Mouse (Mus musculus) CH12.LX (cell line): ENCODE measurements at regions not wholly inside any gene's neighbourhood (a gene's known extent, or its start where the extent isn't known, plus 50 kb on each side); places are given as distances from the start of the nearest gene placed in this dataset.
"Not testable (repeated sequence)": the region's sequence is repeated elsewhere in the genome, so short reads cannot be mapped to it uniquely, and the experiment has no call there.

Experiments used
- DNase-seq: peaks from one replicate; pipeline ENCODE4 v3.0.0-alpha.2; 2013; ENCODE audit errors: extremely low read depth
- H3K27ac ChIP-seq: 2 replicates; pipeline ENCODE4 v1.5.1; 2012; ENCODE audit warnings: low read depth, mild to moderate bottlenecking, control low read depth, moderate library complexity; ENCODE audit not compliant: insufficient read depth
- H3K27me3 ChIP-seq: replicated peaks from 2 replicates; pipeline ENCODE3; 2012; ENCODE audit warnings: inconsistent platforms
- H3K36me3 ChIP-seq, 2 experiments: replicated peaks in 1 of 2; 2 replicates each; pipeline versions ENCODE3 to v1.6.1; 2012; ENCODE audit warnings: inconsistent platforms in 1 of 2, low read length in 1 of 2, mild to moderate bottlenecking in 1 of 2, mixed read lengths in 1 of 2, moderate library complexity in 1 of 2; ENCODE audit not compliant: control insufficient read depth in 1 of 2, insufficient read depth in 1 of 2
- H3K4me1 ChIP-seq, 2 experiments: 2 replicates each; pipeline ENCODE4 v1.6.1; 2012; ENCODE audit warnings: inconsistent platforms in 1 of 2, moderate library complexity in 1 of 2; ENCODE audit not compliant: insufficient read depth in 2 of 2, control insufficient read depth in 1 of 2
- H3K4me2 ChIP-seq: 2 replicates; pipeline ENCODE4 v1.6.1; 2012; ENCODE audit warnings: low read depth, mild to moderate bottlenecking, control low read depth; ENCODE audit not compliant: poor library complexity, insufficient read depth, severe bottlenecking
- H3K4me3 ChIP-seq, 3 experiments: fragments of 150-350 bp in 1 of 3; sonication (generic) in 1 of 3; replicated peaks in 1 of 3; 2 replicates each; pipeline versions ENCODE3 to v1.5.1; 2011 to 2012; ENCODE audit warnings: low read depth in 2 of 3, low read length in 2 of 3, mild to moderate bottlenecking in 2 of 3, moderate library complexity in 2 of 3, control low read depth in 1 of 3, improper control_type of control experiment in 1 of 3, inconsistent platforms in 1 of 3, mixed read lengths in 1 of 3; ENCODE audit not compliant: poor library complexity in 1 of 3
- H3K79me2 ChIP-seq: replicated peaks from 2 replicates; pipeline ENCODE4 v1.6.1; 2012; ENCODE audit warnings: mild to moderate bottlenecking, moderate library complexity; ENCODE audit not compliant: control insufficient read depth, poor library complexity, insufficient read depth, severe bottlenecking; ENCODE audit errors: extremely low read depth
- H3K9ac ChIP-seq: 2 replicates; pipeline ENCODE4 v1.6.1; 2012; ENCODE audit warnings: low read depth, mild to moderate bottlenecking, control low read depth, moderate library complexity; ENCODE audit not compliant: insufficient read depth
- H3K9me3 ChIP-seq: replicated peaks from 2 replicates; pipeline ENCODE3; 2012; ENCODE audit warnings: low read length, inconsistent platforms, mixed read lengths
- CHD1 ChIP-seq: IDR thresholded peaks from 2 replicates; pipeline ENCODE4 v1.6.1; 2012; ENCODE audit warnings: low read depth, low read length, improper control_type of control experiment, inconsistent platforms
- CHD2 ChIP-seq: IDR thresholded peaks from 2 replicates; pipeline ENCODE4 v1.6.1; 2011; ENCODE audit warnings: low read length, improper control_type of control experiment
- E2F4 ChIP-seq: IDR thresholded peaks from 2 replicates; pipeline ENCODE4 v1.6.1; 2011; ENCODE audit warnings: low read depth, low read length, improper control_type of control experiment; ENCODE audit not compliant: insufficient replicate concordance
- HCFC1 ChIP-seq: IDR thresholded peaks from 2 replicates; pipeline ENCODE4 v1.6.1; 2012; ENCODE audit warnings: low read depth, mild to moderate bottlenecking, inconsistent platforms, low read length, improper control_type of control experiment
- JUN ChIP-seq: IDR thresholded peaks from 2 replicates; pipeline ENCODE4 v1.6.1; 2011; ENCODE audit warnings: low read depth, mild to moderate bottlenecking, low read length, improper control_type of control experiment, moderate library complexity; ENCODE audit not compliant: insufficient read depth
- MAZ ChIP-seq: IDR thresholded peaks from 2 replicates; pipeline ENCODE4 v1.6.1; 2012; ENCODE audit warnings: low read depth, mild to moderate bottlenecking, inconsistent platforms, low read length, improper control_type of control experiment, moderate library complexity
- MEF2A ChIP-seq: IDR thresholded peaks from 2 replicates; pipeline ENCODE4 v1.6.1; 2014; ENCODE audit warnings: low read depth, mild to moderate bottlenecking, inconsistent platforms, low read length, improper control_type of control experiment, borderline replicate concordance
- MXI1 ChIP-seq: IDR thresholded peaks from 2 replicates; pipeline ENCODE4 v1.6.1; 2011; ENCODE audit warnings: mild to moderate bottlenecking, low read depth, low read length, improper control_type of control experiment
- NRF1 ChIP-seq: IDR thresholded peaks from 2 replicates; pipeline ENCODE4 v1.6.1; 2014; ENCODE audit warnings: low read depth, mild to moderate bottlenecking, inconsistent platforms, low read length, improper control_type of control experiment, moderate library complexity
- POLR2AphosphoS2 ChIP-seq: IDR thresholded peaks from 2 replicates; pipeline ENCODE4 v1.6.1; 2011; ENCODE audit warnings: low read depth, low read length, improper control_type of control experiment
- RAD21 ChIP-seq: IDR thresholded peaks from 2 replicates; pipeline ENCODE4 v1.6.1; 2011; ENCODE audit warnings: low read depth, mild to moderate bottlenecking, low read length, improper control_type of control experiment, moderate library complexity
- RCOR1 ChIP-seq: conservative IDR thresholded peaks from 2 replicates; pipeline ENCODE4 v1.6.1; 2012; ENCODE audit warnings: low read depth, mild to moderate bottlenecking, inconsistent platforms, low read length, improper control_type of control experiment
- TBP ChIP-seq: conservative IDR thresholded peaks from 2 replicates; pipeline ENCODE4 v1.6.1; 2011; ENCODE audit warnings: low read depth, low read length, improper control_type of control experiment
- UBTF ChIP-seq: IDR thresholded peaks from 2 replicates; pipeline ENCODE4 v1.6.1; 2012; ENCODE audit warnings: low read depth, mild to moderate bottlenecking, inconsistent platforms, low read length, improper control_type of control experiment, moderate library complexity
- ZC3H11A ChIP-seq: IDR thresholded peaks from 2 replicates; pipeline ENCODE4 v1.6.1; 2012; ENCODE audit warnings: low read depth, mild to moderate bottlenecking, inconsistent platforms, low read length, improper control_type of control experiment
- ZKSCAN1 ChIP-seq: IDR thresholded peaks from 2 replicates; pipeline ENCODE4 v1.6.1; 2012; ENCODE audit warnings: low read depth, inconsistent platforms, low read length, improper control_type of control experiment, borderline replicate concordance
- dilution Hi-C: fragments of 300-500 bp; cut with MboI; formaldehyde crosslinking; loops from 2 replicates; pipeline ENCODE4 v1.14.3; 2020; ENCODE audit warnings: low sequenced_read_pairs; ENCODE audit not compliant: extremely low pct_unique_long_range_greater_than_20kb, extremely low pct_ligation_motif_present
- in situ Hi-C: fragments of 300-500 bp; cut with MboI; formaldehyde crosslinking; loops from 3 replicates; pipeline ENCODE4 v1.14.3; 2019; ENCODE audit warnings: low sequenced_read_pairs, low pct_ligation_motif_present, low pct_unique_long_range_greater_than_20kb, mixed read lengths

DNA sequence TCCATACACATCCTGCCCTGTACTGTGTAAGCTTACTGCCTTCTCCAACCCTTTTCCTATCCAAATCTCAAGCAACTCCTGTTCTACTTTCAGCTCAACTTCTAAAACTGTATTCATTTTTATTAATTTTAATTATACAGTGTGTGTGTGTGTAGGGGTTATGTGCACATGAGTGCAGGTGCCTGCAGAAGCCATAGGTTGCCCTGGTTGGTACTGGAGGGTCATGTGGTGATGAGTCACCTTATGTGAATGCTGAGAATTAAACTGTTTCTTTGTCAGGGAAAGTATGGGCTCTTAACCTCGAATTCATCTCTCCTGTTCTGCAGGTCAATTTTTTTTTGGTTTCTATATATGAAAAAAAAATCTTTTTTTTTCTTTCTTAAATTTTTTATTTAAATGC lies 117.0 kb upstream of the Ube2e1 start:
- DNase-seq, result no peak
- Histone ChIP-seq H3K4me1 (0 out of 4 replicates have a peak, but pooled peaks cover 0 to 1% of the 10 kb centered on the region in 2 experiments), H3K4me2 (no peak overlapping the region), H3K9me3 (peaks cover 2% of the 10 kb centered on the region)
- dilution Hi-C loops, result no loop called here
- no peak for TF ChIP-seq CHD1
- no peak for TF ChIP-seq UBTF
- TF ChIP-seq MXI1, result no peak
- TF ChIP-seq RAD21, result no peak
- TF ChIP-seq MAZ, result no peak
- TF ChIP-seq RCOR1, result no peak
- TF ChIP-seq E2F4, result no peak
- no peak for TF ChIP-seq CHD2
- no peak for TF ChIP-seq ZKSCAN1
- no peak for TF ChIP-seq NRF1
- TF ChIP-seq ZC3H11A, result no peak
- no peak for TF ChIP-seq MEF2A
- TF ChIP-seq TBP, result no peak
- TF ChIP-seq POLR2AphosphoS2, result no peak
- TF ChIP-seq, all 38 proteins: peak for 0
- Histone ChIP-seq H3K4me3 (no peak overlapping the region), H3K27me3 (no peaks in the 10 kb centered on the region), H3K9ac (no peak overlapping the region), H3K27ac (no peak overlapping the region), H3K79me2 (no peaks in the 10 kb centered on the region), H3K36me3 (no peaks in the 10 kb centered on the region)
- in situ Hi-C loops, result no loop called here

DNA sequence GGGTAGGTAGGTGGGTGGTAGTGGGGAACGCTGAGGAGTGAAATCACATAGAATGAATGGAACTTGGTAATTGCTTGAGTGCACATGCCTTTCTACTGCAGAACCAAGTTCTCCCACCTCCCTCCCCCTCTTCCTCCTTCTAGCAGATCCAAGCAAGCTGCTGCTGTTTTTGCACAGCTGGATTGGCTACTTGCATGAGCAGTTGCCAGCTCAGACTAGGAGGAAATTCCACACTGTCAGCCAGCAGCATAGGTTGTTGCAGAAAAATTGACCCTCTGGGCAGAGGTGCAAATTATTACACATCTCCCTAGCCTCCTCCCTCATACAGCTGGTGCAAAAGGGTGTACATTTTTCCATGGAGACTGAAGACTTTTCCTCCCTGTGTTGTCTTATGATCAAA lies 112.8 kb upstream of the Ube2e1 start:
- H3K27ac ChIP-seq, result no peak overlapping the region
- peaks cover 2% of the 10 kb centered on the region for H3K9me3 ChIP-seq
- no peak overlapping the region for H3K9ac ChIP-seq
- dilution Hi-C loops, result no loop called here
- no peak overlapping the region for H3K4me3 ChIP-seq
- in situ Hi-C loops, result no loop called here
- no peak overlapping the region for H3K4me2 ChIP-seq
- H3K4me1 ChIP-seq, result peaks cover 0 to 7% of the 10 kb centered on the region in 2 experiments; a peak in 2 of 4 replicates
- no peak for DNase-seq
- H3K27me3 ChIP-seq, result no peaks in the 10 kb centered on the region
- H3K36me3 ChIP-seq, result no peaks in the 10 kb centered on the region
- no peaks in the 10 kb centered on the region for H3K79me2 ChIP-seq
- TF ChIP-seq JUN, result no peak
- no peak for TF ChIP-seq HCFC1
- TF ChIP-seq NRF1, result no peak

DNA sequence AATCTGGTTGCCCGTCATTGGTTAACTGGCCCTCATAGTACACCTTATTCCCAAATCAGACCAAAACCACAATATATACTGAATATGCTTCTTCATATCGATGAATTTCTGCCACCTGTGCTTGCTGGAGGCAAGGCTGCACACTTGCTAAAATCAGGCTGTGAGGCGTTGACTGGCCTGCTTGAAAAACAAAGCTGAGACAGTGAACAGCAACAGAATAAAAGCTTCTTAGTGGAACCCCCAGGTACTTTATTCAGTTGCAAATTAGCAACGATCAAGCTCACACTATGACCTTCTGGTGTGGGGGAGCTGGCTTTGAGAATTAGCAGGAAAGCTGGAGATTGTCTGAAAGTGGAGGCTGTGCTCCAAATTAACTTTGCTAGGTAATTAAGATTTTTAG lies 97.3 kb upstream of the Ube2e1 start:
- H3K36me3 ChIP-seq, DNase-seq, H3K4me1 ChIP-seq: not testable (repeated sequence)

More for the DNA sequence above, 97.3 kb upstream of the Ube2e1 start:
- H3K4me2 ChIP-seq, H3K4me3 ChIP-seq, H3K9ac ChIP-seq, H3K9me3 ChIP-seq, H3K27ac ChIP-seq, H3K27me3 ChIP-seq, in situ Hi-C loops, dilution Hi-C loops, H3K79me2 ChIP-seq: not testable (repeated sequence)
